Mouse (Mus musculus): ENCODE results near the gene Nkapd1. TPM values are rescaled to one million over a fixed set of nuclear protein-coding genes. Genes with fewer than 3 reads are reported as not detected.
"Not testable (repeated sequence)": the region's sequence is repeated elsewhere in the genome, so short reads cannot be mapped to it uniquely, and the experiment has no call there.

The Nkapd1 gene
- polyA plus RNA-seq, 1 experiment from 2014 or later, result 20.8 TPM

GRCm38 (mm10) chr9:50630903-50631302, 13.6 kb upstream of the Nkapd1 start:
- WGBS, result 88% methylated on average over 6 of the region's 8 CpGs

GRCm38 (mm10) chr9:50617794-50618330, 598 bp upstream of the Nkapd1 start:
- WGBS, result 62% methylated on average over 9 of the region's 9 CpGs
- Histone ChIP-seq H3K4me1 (peaks cover 10% of the 10 kb centered on the region), H3K9me3 (no peaks in the 10 kb centered on the region), H3K27ac (no peak overlapping the region), H3K27me3 (ENCODE audit: insufficient read depth, poor library complexity, severe bottlenecking) (no peaks in the 10 kb centered on the region), H3K36me3 (peaks cover 23% of the 10 kb centered on the region), H3K4me3 (peak overlapping the region; percentile 91)
- no peak for DNase-seq (ENCODE audit: low spot score)

More at GRCm38 (mm10) chr9:50630903-50631302, 13.6 kb upstream of the Nkapd1 start:
- not testable (repeated sequence) for H3K4me1 ChIP-seq; H3K27me3 ChIP-seq (ENCODE audit: insufficient read depth, poor library complexity, severe bottlenecking); H3K4me3 ChIP-seq; H3K9me3 ChIP-seq; DNase-seq (ENCODE audit: low spot score); H3K27ac ChIP-seq
- peaks cover 33% of the 10 kb centered on the region for H3K36me3 ChIP-seq

- Histone ChIP-seq H3K27ac (peak overlapping the region; percentile 94; the same call in 1 of the 2 replicates), H3K27me3 (ENCODE audit: insufficient read depth, poor library complexity, severe bottlenecking) (no peaks in the 10 kb centered on the region), H3K4me1 (peaks cover 10% of the 10 kb centered on the region), H3K9me3 (no peaks in the 10 kb centered on the region), H3K36me3 (peaks cover 39% of the 10 kb centered on the region), H3K4me3 (peak overlapping the region; percentile 91)
- WGBS, result 42% methylated on average over 11 of the region's 11 CpGs
- no peak for DNase-seq (ENCODE audit: low spot score)
Observed at GRCm38 (mm10) chr9:50616161-50616560, 1.1 kb downstream of the Nkapd1 start.

GRCm38 (mm10) chr9:50612115-50612514, 5.1 kb downstream of the Nkapd1 start:
- no peak for DNase-seq (ENCODE audit: low spot score)
- Histone ChIP-seq H3K27ac (no peak overlapping the region), H3K9me3 (no peaks in the 10 kb centered on the region), H3K4me3 (no peak overlapping the region), H3K4me1 (peaks cover 8% of the 10 kb centered on the region), H3K27me3 (ENCODE audit: insufficient read depth, poor library complexity, severe bottlenecking) (no peaks in the 10 kb centered on the region), H3K36me3 (peaks cover 78% of the 10 kb centered on the region)
- WGBS, result 88% methylated on average over 4 of the region's 4 CpGs

GRCm38 (mm10) chr9:50604338-50604737, 12.9 kb downstream of the Nkapd1 start:
- DNase-seq (ENCODE audit: low spot score), result no peak
- no peaks in the 10 kb centered on the region for H3K9me3 ChIP-seq
- H3K27me3 ChIP-seq (ENCODE audit: insufficient read depth, poor library complexity, severe bottlenecking), result no peaks in the 10 kb centered on the region
- H3K36me3 ChIP-seq, result peaks cover 51% of the 10 kb centered on the region
- H3K4me3 ChIP-seq, result peak overlapping the region; percentile 68
- peaks cover 25% of the 10 kb centered on the region for H3K4me1 ChIP-seq
- H3K27ac ChIP-seq, result peak overlapping the region; percentile 89
- WGBS, result 4% methylated on average over 6 of the region's 6 CpGs

- no peak for DNase-seq (ENCODE audit: low spot score)
- peaks cover 25% of the 10 kb centered on the region for H3K4me1 ChIP-seq
- H3K27me3 ChIP-seq (ENCODE audit: insufficient read depth, poor library complexity, severe bottlenecking), result no peaks in the 10 kb centered on the region
- peak overlapping the region; percentile 68 for H3K4me3 ChIP-seq
- under 1% methylated on average over 24 of the region's 24 CpGs for WGBS
- H3K9me3 ChIP-seq, result no peaks in the 10 kb centered on the region
- H3K27ac ChIP-seq, result peak overlapping the region; percentile 89
- H3K36me3 ChIP-seq, result peaks cover 51% of the 10 kb centered on the region
Observed at GRCm38 (mm10) chr9:50603998-50604324, 13.3 kb downstream of the Nkapd1 start.

GRCm38 (mm10) chr9:50603189-50603997, 13.9 kb downstream of the Nkapd1 start, which contains the start of the genes Sdhd and Timm8b:
Gene Sdhd, minus strand, starts transcription at chr9:50603812.
Gene Timm8b, plus strand, starts transcription at chr9:50603910.
- under 1% methylated on average over 48 of the region's 48 CpGs for WGBS
- H3K36me3 ChIP-seq, result peaks cover 52% of the 10 kb centered on the region
- peak; percentile 98 for DNase-seq (ENCODE audit: low spot score)
- no peaks in the 10 kb centered on the region for H3K27me3 ChIP-seq (ENCODE audit: insufficient read depth, poor library complexity, severe bottlenecking)
- H3K9me3 ChIP-seq, result no peaks in the 10 kb centered on the region
- H3K27ac ChIP-seq, result peak within 1 kb of the TSS; percentile 89
- H3K4me3 ChIP-seq, result peak within 1 kb of the TSS; percentile 68
- H3K4me1 ChIP-seq, result peaks cover 25% of the 10 kb centered on the region

GRCm38 (mm10) chr9:50602055-50602845, 15.0 kb downstream of the Nkapd1 start:
- Histone ChIP-seq H3K27ac (peak overlapping the region; percentile 89), H3K4me3 (peak overlapping the region; percentile 68), H3K27me3 (ENCODE audit: insufficient read depth, poor library complexity, severe bottlenecking) (no peaks in the 10 kb centered on the region), H3K4me1 (peaks cover 25% of the 10 kb centered on the region), H3K9me3 (no peaks in the 10 kb centered on the region), H3K36me3 (peaks cover 52% of the 10 kb centered on the region)
- 76% methylated on average over 7 of the region's 7 CpGs for WGBS
- no peak for DNase-seq (ENCODE audit: low spot score)

- H3K36me3 ChIP-seq, result peaks cover 53% of the 10 kb centered on the region
- H3K9me3 ChIP-seq, result no peaks in the 10 kb centered on the region
- H3K4me3 ChIP-seq, result peak overlapping the region; percentile 68
- H3K4me1 ChIP-seq, result peaks cover 25% of the 10 kb centered on the region
- WGBS, result 73% methylated on average over 6 of the region's 6 CpGs
- DNase-seq (ENCODE audit: low spot score), result no peak
- H3K27ac ChIP-seq, result no peak overlapping the region
- H3K27me3 ChIP-seq (ENCODE audit: insufficient read depth, poor library complexity, severe bottlenecking), result no peaks in the 10 kb centered on the region
Observed at GRCm38 (mm10) chr9:50601536-50601935, 15.7 kb downstream of the Nkapd1 start.

- 89% methylated on average over 8 of the region's 8 CpGs for WGBS
- Histone ChIP-seq H3K27ac (no peak overlapping the region), H3K36me3 (peaks cover 58% of the 10 kb centered on the region)
Observed at GRCm38 (mm10) chr9:50596973-50597372, 20.3 kb downstream of the Nkapd1 start.

GRCm38 (mm10) chr9:50594794-50595417, 22.4 kb downstream of the Nkapd1 start:
- no peaks in the 10 kb centered on the region for H3K4me1 ChIP-seq
- H3K9me3 ChIP-seq, result no peaks in the 10 kb centered on the region
- peaks cover 50% of the 10 kb centered on the region for H3K36me3 ChIP-seq
- DNase-seq (ENCODE audit: low spot score), result no peak
- WGBS, result 81% methylated on average over 12 of the region's 12 CpGs
- H3K27me3 ChIP-seq (ENCODE audit: insufficient read depth, poor library complexity, severe bottlenecking), result no peaks in the 10 kb centered on the region
- no peak overlapping the region for H3K4me3 ChIP-seq
- H3K27ac ChIP-seq, result no peak overlapping the region

More at GRCm38 (mm10) chr9:50596973-50597372, 20.3 kb downstream of the Nkapd1 start:
- Histone ChIP-seq H3K4me3 (no peak overlapping the region), H3K27me3 (ENCODE audit: insufficient read depth, poor library complexity, severe bottlenecking) (no peaks in the 10 kb centered on the region), H3K9me3 (no peaks in the 10 kb centered on the region), H3K4me1 (peaks cover 10% of the 10 kb centered on the region)
- no peak for DNase-seq (ENCODE audit: low spot score)

GRCm38 (mm10) chr9:50593544-50593943, 23.7 kb downstream of the Nkapd1 start:
- 84% methylated on average over 3 of the region's 3 CpGs for WGBS

More at GRCm38 (mm10) chr9:50593544-50593943, 23.7 kb downstream of the Nkapd1 start:
- Histone ChIP-seq H3K27ac (no peak overlapping the region), H3K9me3 (no peaks in the 10 kb centered on the region), H3K36me3 (peaks cover 36% of the 10 kb centered on the region), H3K4me3 (no peak overlapping the region), H3K27me3 (ENCODE audit: insufficient read depth, poor library complexity, severe bottlenecking) (no peaks in the 10 kb centered on the region), H3K4me1 (no peaks in the 10 kb centered on the region)
- no peak for DNase-seq (ENCODE audit: low spot score)
